Mouse (Mus musculus): Measurements from ENCODE around the gene Cdkn2d. TPM values are rescaled to one million over a fixed set of nuclear protein-coding genes. Genes with fewer than 3 reads are reported as not detected.
"Not testable (repeated sequence)": the region's sequence is repeated elsewhere in the genome, so short reads cannot be mapped to it uniquely, and the experiment has no call there.

Cdkn2d gene
- polyA plus RNA-seq, 1 experiment from 2014 or later, result 57.7 TPM

DNA sequence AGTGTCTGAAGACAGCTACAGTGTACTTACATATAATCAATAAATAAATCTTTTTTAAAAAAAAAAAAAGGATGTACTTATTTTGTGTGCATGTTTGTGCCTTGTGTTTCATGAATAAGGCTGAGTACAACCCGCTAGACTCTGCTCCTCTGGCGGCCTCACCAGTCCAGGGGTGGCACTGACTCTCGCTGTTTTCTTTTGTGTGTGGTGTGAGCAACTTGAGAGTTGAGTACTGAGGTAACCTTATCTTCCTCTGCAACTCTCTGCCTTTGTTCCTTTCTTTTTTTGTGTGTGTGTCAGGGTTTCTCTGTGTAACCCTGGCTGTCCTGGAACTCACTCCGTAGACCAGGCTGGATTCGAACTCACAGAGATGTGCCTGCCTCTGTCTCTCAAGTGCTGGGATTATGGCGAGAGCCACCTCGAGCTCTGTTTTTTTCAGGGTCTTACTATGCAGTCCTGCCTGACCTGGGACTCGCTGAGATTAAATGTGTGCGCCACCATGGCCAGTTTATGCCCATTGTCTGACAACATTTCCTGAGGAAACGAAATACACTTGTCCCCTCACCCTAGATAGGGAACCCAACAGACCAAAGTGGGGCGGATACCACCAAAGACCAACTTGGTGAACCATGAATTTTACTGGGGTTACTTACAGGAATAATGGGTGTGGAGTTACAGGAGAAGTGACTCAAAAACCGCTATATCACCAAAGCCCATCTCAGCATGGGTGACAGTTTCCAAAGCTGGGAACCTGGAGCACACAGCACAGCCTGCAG lies 40.3 kb upstream of the Cdkn2d start:
- Histone ChIP-seq H3K27ac (ENCODE audit: low read length) (peak overlapping the region; percentile 88), H3K4me2 (ENCODE audit: low read depth, low read length) (no peak overlapping the region), H3K36me3 (ENCODE audit: control insufficient read depth, insufficient read depth, low read length) (0 out of 2 replicates have a peak, but pooled peaks cover under 1% of the 10 kb centered on the region), H3K9me3 (ENCODE audit: control insufficient read depth, low read length) (no peaks in the 10 kb centered on the region), H3K4me1 (replicated peaks; ENCODE audit: control insufficient read depth, insufficient read depth, low read length) (peaks cover 41% of the 10 kb centered on the region), H3K27me3 (ENCODE audit: control insufficient read depth, insufficient read depth, low read depth, low read length) (no peaks in the 10 kb centered on the region), H3K9ac (ENCODE audit: low read length) (no peak overlapping the region), H3K4me3 (ENCODE audit: low read length) (no peak overlapping the region)
- no peak for ATAC-seq (ENCODE audit: low read depth)
- 75% methylated on average over 12 of the region's 12 CpGs for WGBS

DNA sequence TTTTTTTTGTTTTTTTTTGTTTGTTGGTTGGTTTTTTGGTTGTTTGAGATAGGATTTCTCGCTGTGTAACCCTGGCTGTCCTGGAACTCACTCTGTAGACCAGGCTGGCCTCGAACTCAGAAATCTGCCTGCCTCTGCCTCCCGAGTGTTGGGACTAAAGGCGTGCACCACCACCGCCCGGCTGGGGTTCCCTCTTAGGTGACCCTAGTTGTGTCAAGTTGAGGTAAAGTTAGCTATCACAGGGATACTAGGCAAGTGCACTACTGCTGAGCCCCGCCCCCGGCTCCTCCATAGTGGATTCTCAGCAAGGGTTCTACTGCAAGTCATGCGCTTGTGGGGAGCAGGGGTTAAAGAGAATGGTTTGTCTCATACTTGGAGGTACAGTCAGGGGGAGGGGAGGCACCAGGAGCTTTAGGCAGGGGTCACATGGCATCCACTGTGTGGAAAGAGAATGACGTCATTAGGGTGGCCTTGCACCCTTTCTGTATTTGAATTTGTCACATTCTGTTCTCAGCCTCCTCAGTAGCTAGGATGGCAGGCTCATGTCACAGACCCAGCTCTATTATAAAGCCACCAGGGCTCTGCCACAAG lies 38.6 kb upstream of the Cdkn2d start:
- 0 out of 2 replicates have a peak, but pooled peaks cover 3% of the 10 kb centered on the region for H3K36me3 ChIP-seq (ENCODE audit: control insufficient read depth, insufficient read depth, low read length)
- no peak for ATAC-seq (ENCODE audit: low read depth)
- no peak overlapping the region for H3K4me3 ChIP-seq (ENCODE audit: low read length)
- H3K27me3 ChIP-seq (ENCODE audit: control insufficient read depth, insufficient read depth, low read depth, low read length), result no peaks in the 10 kb centered on the region
- H3K4me1 ChIP-seq (replicated peaks; ENCODE audit: control insufficient read depth, insufficient read depth, low read length), result peaks cover 34% of the 10 kb centered on the region
- WGBS, result 92% methylated on average over 10 of the region's 10 CpGs
- peak overlapping the region; percentile 51 for H3K27ac ChIP-seq (ENCODE audit: low read length)
- no peaks in the 10 kb centered on the region for H3K9me3 ChIP-seq (ENCODE audit: control insufficient read depth, low read length)
- H3K9ac ChIP-seq (ENCODE audit: low read length), result no peak overlapping the region
- H3K4me2 ChIP-seq (ENCODE audit: low read depth, low read length), result no peak overlapping the region

DNA sequence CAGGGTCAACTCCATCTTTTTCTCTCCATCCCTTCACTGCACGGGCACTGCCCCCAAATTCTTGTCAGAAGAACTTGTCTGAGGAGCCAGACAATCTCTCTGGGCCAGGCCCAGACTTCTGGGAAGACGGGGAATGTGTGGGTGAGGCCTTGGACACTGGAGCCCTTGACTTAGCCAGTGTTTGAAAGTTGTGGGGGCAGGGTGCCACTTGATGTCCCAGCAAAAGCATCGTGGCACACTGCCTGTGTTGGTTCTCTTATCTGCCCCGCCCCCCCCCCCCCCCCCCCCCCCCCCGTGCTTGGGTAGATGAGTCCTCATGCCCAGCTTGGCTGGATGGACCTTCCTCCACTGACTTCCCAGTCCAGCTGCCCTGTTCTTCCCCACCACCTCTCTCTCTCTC lies 37.8 kb upstream of the Cdkn2d start:
- Histone ChIP-seq H3K27me3 (ENCODE audit: control insufficient read depth, insufficient read depth, low read depth, low read length) (no peaks in the 10 kb centered on the region), H3K4me1 (replicated peaks; ENCODE audit: control insufficient read depth, insufficient read depth, low read length) (peaks cover 34% of the 10 kb centered on the region), H3K9ac (ENCODE audit: low read length) (no peak overlapping the region), H3K9me3 (ENCODE audit: control insufficient read depth, low read length) (no peaks in the 10 kb centered on the region), H3K27ac (ENCODE audit: low read length) (peak overlapping the region; percentile 66), H3K4me3 (ENCODE audit: low read length) (no peak overlapping the region), H3K36me3 (ENCODE audit: control insufficient read depth, insufficient read depth, low read length) (0 out of 2 replicates have a peak, but pooled peaks cover 3% of the 10 kb centered on the region), H3K4me2 (ENCODE audit: low read depth, low read length) (no peak overlapping the region)
- peak; percentile 75 for ATAC-seq (ENCODE audit: low read depth)
- 15% methylated on average over 3 of the region's 5 CpGs for WGBS

DNA sequence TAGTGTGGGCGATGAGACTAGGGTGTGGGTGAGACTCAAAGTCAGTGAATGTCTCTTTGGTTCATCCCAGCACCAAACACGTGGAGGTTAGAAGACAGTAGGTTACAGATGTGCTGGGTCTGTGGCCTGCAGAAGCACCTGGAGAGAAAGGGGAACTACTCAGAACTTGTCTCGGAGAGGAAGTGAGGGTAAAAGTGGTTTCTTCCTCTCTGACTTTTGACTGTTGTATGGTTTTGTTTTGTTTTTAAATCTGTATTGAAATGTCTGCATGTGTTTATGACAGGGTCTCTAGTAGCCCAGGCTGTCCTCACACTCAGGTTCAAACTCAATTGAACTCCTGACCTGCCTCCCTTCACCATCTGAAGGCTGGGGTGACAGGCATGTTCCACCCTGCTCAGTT lies 36.8 kb upstream of the Cdkn2d start:
- no peak overlapping the region for H3K27ac ChIP-seq (ENCODE audit: low read length)
- ATAC-seq (ENCODE audit: low read depth), result no peak
- no peak overlapping the region for H3K9ac ChIP-seq (ENCODE audit: low read length)
- no peaks in the 10 kb centered on the region for H3K27me3 ChIP-seq (ENCODE audit: control insufficient read depth, insufficient read depth, low read depth, low read length)
- peaks cover 29% of the 10 kb centered on the region for H3K4me1 ChIP-seq (replicated peaks; ENCODE audit: control insufficient read depth, insufficient read depth, low read length)
- H3K36me3 ChIP-seq (ENCODE audit: control insufficient read depth, insufficient read depth, low read length), result 0 out of 2 replicates have a peak, but pooled peaks cover 3% of the 10 kb centered on the region
- no peak overlapping the region for H3K4me3 ChIP-seq (ENCODE audit: low read length)
- 73% methylated on average over 3 of the region's 3 CpGs for WGBS
- H3K4me2 ChIP-seq (ENCODE audit: low read depth, low read length), result no peak overlapping the region
- H3K9me3 ChIP-seq (ENCODE audit: control insufficient read depth, low read length), result no peaks in the 10 kb centered on the region

DNA sequence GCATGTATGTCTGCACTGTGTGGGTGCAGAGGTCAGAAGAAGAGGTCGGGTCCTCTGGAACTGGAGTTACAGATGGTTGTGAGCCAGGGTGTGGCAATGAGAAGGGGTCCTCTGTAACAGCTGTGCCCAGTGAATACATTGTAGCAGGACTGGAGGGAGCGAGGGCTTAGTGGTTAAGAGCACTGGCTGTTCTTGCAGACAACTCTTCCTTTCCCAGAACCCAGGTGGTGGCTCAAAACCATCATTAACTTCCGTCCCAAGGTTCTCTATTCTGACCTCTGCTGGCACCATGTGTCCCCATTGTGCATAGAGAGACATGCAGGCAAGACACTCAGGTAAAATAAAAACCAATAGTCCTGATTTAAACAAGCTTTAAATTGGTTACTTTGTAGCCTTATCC lies 36.4 kb upstream of the Cdkn2d start:
- Histone ChIP-seq H3K4me1 (replicated peaks; ENCODE audit: control insufficient read depth, insufficient read depth, low read length) (peaks cover 27% of the 10 kb centered on the region), H3K9me3 (ENCODE audit: control insufficient read depth, low read length) (no peaks in the 10 kb centered on the region), H3K9ac (ENCODE audit: low read length) (no peak overlapping the region), H3K27me3 (ENCODE audit: control insufficient read depth, insufficient read depth, low read depth, low read length) (no peaks in the 10 kb centered on the region), H3K27ac (ENCODE audit: low read length) (peak overlapping the region; percentile 43; the same call in 1 of the 2 replicates), H3K36me3 (ENCODE audit: control insufficient read depth, insufficient read depth, low read length) (0 out of 2 replicates have a peak, but pooled peaks cover 3% of the 10 kb centered on the region), H3K4me2 (ENCODE audit: low read depth, low read length) (no peak overlapping the region), H3K4me3 (ENCODE audit: low read length) (no peak overlapping the region)
- ATAC-seq (ENCODE audit: low read depth), result no peak
- WGBS, result 66% methylated on average over 3 of the region's 3 CpGs

DNA sequence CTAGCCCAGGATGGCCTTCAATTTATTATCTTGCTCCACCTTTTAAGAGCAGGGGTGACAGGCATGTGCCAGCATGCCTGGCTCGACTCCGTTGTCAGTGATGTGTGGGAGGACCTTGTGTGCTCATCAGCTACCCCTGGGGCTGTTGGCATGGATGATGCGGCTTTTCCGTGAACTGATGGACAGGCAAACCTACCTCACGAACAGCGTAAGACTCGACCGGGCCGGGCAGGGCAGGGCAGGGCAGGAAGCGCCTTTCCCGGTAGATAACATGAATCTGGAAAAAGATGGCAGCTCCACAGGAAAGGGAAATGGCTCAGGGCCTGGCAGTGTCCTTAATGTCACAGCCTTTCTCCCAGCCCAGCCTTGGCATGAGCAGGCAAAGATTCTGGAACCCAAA lies 33.1 kb upstream of the Cdkn2d start:
- 81% methylated on average over 11 of the region's 11 CpGs for WGBS
- H3K4me3 ChIP-seq (ENCODE audit: low read length), result no peak overlapping the region

DNA sequence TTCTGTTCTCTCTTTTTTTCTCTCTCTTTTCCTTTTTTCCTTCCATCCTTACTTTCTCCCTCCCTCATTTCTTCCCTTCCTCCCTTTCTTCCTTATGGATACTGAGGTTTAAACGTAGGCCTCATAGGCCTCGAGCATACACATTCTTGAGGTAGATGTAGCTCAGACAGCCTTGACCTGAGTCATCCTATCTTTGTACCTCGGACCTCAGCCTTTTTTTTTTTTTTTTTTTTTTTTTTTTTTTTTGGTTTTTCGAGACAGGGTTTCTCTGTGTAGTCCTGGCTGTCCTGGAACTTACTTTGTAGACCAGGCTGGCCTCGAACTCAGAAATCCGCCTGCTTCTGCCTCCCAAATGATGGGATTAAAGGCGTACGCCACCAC lies 31.7 kb upstream of the Cdkn2d start:
- H3K4me3 ChIP-seq (ENCODE audit: low read length); H3K36me3 ChIP-seq (ENCODE audit: control insufficient read depth, insufficient read depth, low read length); H3K9ac ChIP-seq (ENCODE audit: low read length); H3K9me3 ChIP-seq (ENCODE audit: control insufficient read depth, low read length); ATAC-seq (ENCODE audit: low read depth); H3K27me3 ChIP-seq (ENCODE audit: control insufficient read depth, insufficient read depth, low read depth, low read length); H3K4me2 ChIP-seq (ENCODE audit: low read depth, low read length); H3K27ac ChIP-seq (ENCODE audit: low read length): not testable (repeated sequence)
- peaks cover 23% of the 10 kb centered on the region for H3K4me1 ChIP-seq (replicated peaks; ENCODE audit: control insufficient read depth, insufficient read depth, low read length)
- 86% methylated on average over 7 of the region's 8 CpGs for WGBS

More for the DNA sequence above, 33.1 kb upstream of the Cdkn2d start:
- ATAC-seq (ENCODE audit: low read depth), result no peak
- no peak overlapping the region for H3K4me2 ChIP-seq (ENCODE audit: low read depth, low read length)
- peaks cover 27% of the 10 kb centered on the region for H3K4me1 ChIP-seq (replicated peaks; ENCODE audit: control insufficient read depth, insufficient read depth, low read length)
- H3K27me3 ChIP-seq (ENCODE audit: control insufficient read depth, insufficient read depth, low read depth, low read length), result no peaks in the 10 kb centered on the region
- H3K9ac ChIP-seq (ENCODE audit: low read length), result no peak overlapping the region
- H3K36me3 ChIP-seq (ENCODE audit: control insufficient read depth, insufficient read depth, low read length), result 0 out of 2 replicates have a peak, but pooled peaks cover 3% of the 10 kb centered on the region
- no peaks in the 10 kb centered on the region for H3K9me3 ChIP-seq (ENCODE audit: control insufficient read depth, low read length)
- no peak overlapping the region for H3K27ac ChIP-seq (ENCODE audit: low read length)

DNA sequence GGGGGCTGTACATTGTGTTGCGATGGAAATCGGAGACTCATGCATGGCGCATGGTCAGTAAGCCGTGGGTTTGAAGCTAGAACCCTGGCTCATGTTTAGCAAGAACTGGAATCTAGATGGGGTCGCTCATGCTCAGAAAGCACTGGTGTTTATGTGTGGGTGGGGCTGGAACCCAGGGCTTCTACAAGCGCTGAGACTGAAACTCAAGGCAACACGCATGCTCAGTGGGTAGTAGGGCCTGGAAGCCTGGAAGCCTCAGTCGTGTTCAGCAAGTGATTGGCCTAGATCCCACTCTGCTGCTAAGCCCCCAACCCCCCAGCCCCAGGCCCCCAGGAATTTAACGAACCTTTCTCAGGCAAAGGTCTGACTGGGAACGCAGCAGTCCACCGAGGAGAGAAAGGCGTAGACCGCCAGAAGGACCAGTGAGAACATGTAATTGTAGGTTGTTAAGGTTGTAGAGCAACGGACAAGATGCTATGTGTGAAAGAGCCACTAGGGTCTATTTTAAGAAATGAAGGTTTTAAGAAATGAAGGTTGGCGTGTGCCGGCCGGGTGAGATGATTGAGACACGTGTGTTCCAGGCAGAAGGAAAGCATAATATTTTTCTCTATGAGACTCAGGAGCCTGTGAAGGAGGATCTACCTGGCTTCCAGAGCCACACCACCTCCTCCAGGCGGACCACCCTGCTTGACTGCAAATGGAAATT lies 31.2 kb upstream of the Cdkn2d start:
- Histone ChIP-seq H3K9ac (ENCODE audit: low read length) (no peak overlapping the region), H3K9me3 (ENCODE audit: control insufficient read depth, low read length) (no peaks in the 10 kb centered on the region), H3K27ac (ENCODE audit: low read length) (no peak overlapping the region)

DNA sequence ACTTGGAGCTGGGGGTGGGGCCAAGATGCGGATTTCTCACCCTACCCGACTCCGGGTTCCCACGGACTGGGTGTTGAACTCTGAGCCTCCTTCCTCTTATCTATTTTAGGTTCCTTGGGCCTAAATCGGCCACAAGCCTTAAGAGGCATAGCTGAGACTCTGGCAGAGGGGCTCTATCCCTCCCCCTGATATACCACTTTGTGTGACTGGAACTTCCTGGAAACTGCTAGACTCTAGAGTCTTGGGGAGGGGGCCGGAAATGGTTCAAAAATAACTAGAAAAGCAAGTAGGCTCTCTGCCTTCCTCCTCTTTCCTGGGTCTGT lies 30.3 kb upstream of the Cdkn2d start:
- Histone ChIP-seq H3K9me3 (ENCODE audit: control insufficient read depth, low read length) (no peaks in the 10 kb centered on the region), H3K9ac (ENCODE audit: low read length) (peak overlapping the region; percentile 81), H3K4me3 (ENCODE audit: low read length) (peak overlapping the region; percentile 89), H3K4me2 (ENCODE audit: low read depth, low read length) (peak overlapping the region; percentile 94), H3K36me3 (ENCODE audit: control insufficient read depth, insufficient read depth, low read length) (0 out of 2 replicates have a peak, but pooled peaks cover 2% of the 10 kb centered on the region), H3K27ac (ENCODE audit: low read length) (peak overlapping the region; percentile 68), H3K4me1 (replicated peaks; ENCODE audit: control insufficient read depth, insufficient read depth, low read length) (peaks cover 18% of the 10 kb centered on the region), H3K27me3 (ENCODE audit: control insufficient read depth, insufficient read depth, low read depth, low read length) (no peaks in the 10 kb centered on the region)
- WGBS, result 6% methylated on average over 6 of the region's 6 CpGs
- peak; percentile 28 for ATAC-seq (ENCODE audit: low read depth)

More for the DNA sequence above, 31.2 kb upstream of the Cdkn2d start:
- Histone ChIP-seq H3K36me3 (ENCODE audit: control insufficient read depth, insufficient read depth, low read length) (0 out of 2 replicates have a peak, but pooled peaks cover 3% of the 10 kb centered on the region), H3K4me3 (ENCODE audit: low read length) (peak overlapping the region; percentile 89; the same call in 1 of the 2 replicates), H3K27me3 (ENCODE audit: control insufficient read depth, insufficient read depth, low read depth, low read length) (no peaks in the 10 kb centered on the region), H3K4me1 (replicated peaks; ENCODE audit: control insufficient read depth, insufficient read depth, low read length) (peaks cover 18% of the 10 kb centered on the region), H3K4me2 (ENCODE audit: low read depth, low read length) (peak overlapping the region; percentile 94)
- 76% methylated on average over 19 of the region's 19 CpGs for WGBS
- no peak for ATAC-seq (ENCODE audit: low read depth)
